In genomic region chr11:94704020-94704419, GRCm38 (mm10) we compare ENCODE assay signal across 16 mouse cellular contexts. TPM values are rescaled to one million over a fixed set of nuclear protein-coding genes. Genes with fewer than 3 reads are reported as not detected.
DNase-seq lines count a peak whose midpoint lies in the region; ATAC-seq and TF ChIP-seq lines count a peak whose summit lies in the region.
"Had no signal": no experiment of that assay in that cellular context is flagged by ENCODE, and none has a peak within 500 bp of the region (broad histone marks: within the 10 kb centered on the region; RNA-seq: fewer than 3 reads in every experiment).

No protein-coding gene starts in this region.

- H3K9ac ChIP-seq in forebrain, postnatal 0 days, result no peak overlapping the region
- H3K9ac ChIP-seq in lung, embryonic 15.5 days, result no peak overlapping the region
- no peak overlapping the region for H3K9ac ChIP-seq in stomach, embryonic 16.5 days (ENCODE audit: low read length)
- H3K9ac ChIP-seq in heart, embryonic 11.5 days (ENCODE audit: low read depth, low read length), result no peak overlapping the region
- H3K9ac ChIP-seq: hindbrain, embryonic 14.5 days had no signal

- H3K9me3 ChIP-seq in forebrain, postnatal 0 days (ENCODE audit: low read length), result no peaks in the 10 kb centered on the region
- H3K9me3 ChIP-seq in forebrain, embryonic 10.5 days, result no peaks in the 10 kb centered on the region
- H3K9me3 ChIP-seq in lung, embryonic 15.5 days, result no peaks in the 10 kb centered on the region
- no peaks in the 10 kb centered on the region for H3K9me3 ChIP-seq in stomach, embryonic 16.5 days (replicated peaks; ENCODE audit: control insufficient read depth, low read length)
- no peaks in the 10 kb centered on the region for H3K9me3 ChIP-seq in heart, embryonic 11.5 days (replicated peaks; ENCODE audit: control insufficient read depth, low read length)

- WGBS in forebrain, postnatal 0 days, result 34% methylated on average over 7 of the region's 7 CpGs
- 43% methylated on average over 7 of the region's 7 CpGs for WGBS in forebrain, embryonic 10.5 days
- 44% methylated on average over 7 of the region's 7 CpGs for WGBS in lung, embryonic 15.5 days
- WGBS in stomach, embryonic 16.5 days, result 40% methylated on average over 7 of the region's 7 CpGs
- WGBS in heart, embryonic 11.5 days (ENCODE audit: insufficient replicate concordance), result 41% methylated on average over 7 of the region's 7 CpGs

- no peak overlapping the region for H3K4me2 ChIP-seq in forebrain, postnatal 0 days (ENCODE audit: low read depth)
- no peak overlapping the region for H3K4me2 ChIP-seq in lung, embryonic 15.5 days
- no peak overlapping the region for H3K4me2 ChIP-seq in stomach, embryonic 16.5 days (ENCODE audit: low read depth, low read length)
- H3K4me2 ChIP-seq in heart, embryonic 11.5 days, result no peak overlapping the region
- H3K4me2 ChIP-seq: hindbrain, embryonic 14.5 days had no signal

- no peak for DNase-seq in forebrain, postnatal 0 days
- DNase-seq in forebrain, embryonic 10.5 days (ENCODE audit: extremely low spot score, low spot score), result no peak
- no peak for DNase-seq in lung, postnatal 4 days
- peak; percentile 47 for DNase-seq in R1 (ENCODE audit: low read depth, low spot score)
- DNase-seq: heart, adult 11 months; liver had no signal

- ATAC-seq in forebrain, postnatal 0 days, result no peak
- ATAC-seq in lung, embryonic 15.5 days (ENCODE audit: borderline replicate concordance, extremely low read depth, low FRiP score, low TSS enrichment), result peak; percentile 25; the same call in 1 of the 2 replicates
- no peak for ATAC-seq in stomach, embryonic 16.5 days (ENCODE audit: insufficient read depth, low FRiP score)
- ATAC-seq in heart, embryonic 11.5 days (replicated peaks; ENCODE audit: insufficient number of reproducible peaks, low FRiP score, low TSS enrichment), result no peak
- ATAC-seq in megakaryocyte, adult 5-6 weeks (ENCODE audit: poor library complexity, severe bottlenecking), result no peak
- ATAC-seq: forebrain, embryonic 16.5 days had no signal

- H3K27me3 ChIP-seq in forebrain, postnatal 0 days (ENCODE audit: insufficient read depth, low read length), result no peaks in the 10 kb centered on the region
- 0 out of 2 replicates have a peak, but pooled peaks cover 3% of the 10 kb centered on the region for H3K27me3 ChIP-seq in forebrain, embryonic 10.5 days (ENCODE audit: poor library complexity, severe bottlenecking)
- H3K27me3 ChIP-seq in lung, embryonic 15.5 days, result peaks cover 11% of the 10 kb centered on the region
- H3K27me3 ChIP-seq in stomach, embryonic 16.5 days (ENCODE audit: control insufficient read depth, insufficient read depth, low read length), result no peaks in the 10 kb centered on the region
- H3K27me3 ChIP-seq in heart, embryonic 11.5 days (ENCODE audit: control insufficient read depth, insufficient read depth, low read length), result peaks cover 3% of the 10 kb centered on the region; the same call in 1 of the 2 replicates

- H3K4me3 ChIP-seq in forebrain, postnatal 0 days (ENCODE audit: low read depth, low read length), result no peak overlapping the region
- no peak overlapping the region for H3K4me3 ChIP-seq in forebrain, embryonic 10.5 days
- no peak overlapping the region for H3K4me3 ChIP-seq in lung, embryonic 15.5 days
- H3K4me3 ChIP-seq in stomach, embryonic 16.5 days (replicated peaks; ENCODE audit: low read length), result no peak overlapping the region
- H3K4me3 ChIP-seq in heart, embryonic 11.5 days (ENCODE audit: low read depth, low read length), result no peak overlapping the region

- H3K27ac ChIP-seq in forebrain, postnatal 0 days (ENCODE audit: low read depth, low read length), result no peak overlapping the region
- no peak overlapping the region for H3K27ac ChIP-seq in forebrain, embryonic 10.5 days
- H3K27ac ChIP-seq in lung, embryonic 15.5 days, result peak overlapping the region; percentile 67
- peak overlapping the region; percentile 74 for H3K27ac ChIP-seq in stomach, embryonic 16.5 days (ENCODE audit: low read length)
- H3K27ac ChIP-seq in heart, embryonic 11.5 days (ENCODE audit: low read depth, low read length), result no peak overlapping the region
- H3K27ac ChIP-seq: hindbrain, embryonic 14.5 days had no signal

- TF ChIP-seq CTCF in forebrain, postnatal 0 days (IDR thresholded peaks at IDR 0.05; ENCODE audit: low read depth), result peak; percentile 32

- no peaks in the 10 kb centered on the region for H3K4me1 ChIP-seq in forebrain, postnatal 0 days (ENCODE audit: insufficient read depth)
- H3K4me1 ChIP-seq in forebrain, embryonic 10.5 days, result peaks cover 9% of the 10 kb centered on the region
- H3K4me1 ChIP-seq in lung, embryonic 15.5 days, result peaks cover 17% of the 10 kb centered on the region
- H3K4me1 ChIP-seq in stomach, embryonic 16.5 days (ENCODE audit: control insufficient read depth, insufficient read depth, low read length), result peaks cover 22% of the 10 kb centered on the region
- H3K4me1 ChIP-seq in heart, embryonic 11.5 days (ENCODE audit: control insufficient read depth, insufficient read depth, low read length), result peaks cover 3% of the 10 kb centered on the region; the same call in 1 of the 2 replicates

- H3K36me3 ChIP-seq in forebrain, postnatal 0 days (ENCODE audit: insufficient read depth), result no peaks in the 10 kb centered on the region
- H3K36me3 ChIP-seq in forebrain, embryonic 10.5 days (replicated peaks), result no peaks in the 10 kb centered on the region
- H3K36me3 ChIP-seq in lung, embryonic 15.5 days, result no peaks in the 10 kb centered on the region
- no peaks in the 10 kb centered on the region for H3K36me3 ChIP-seq in stomach, embryonic 16.5 days (ENCODE audit: control insufficient read depth, insufficient read depth, low read length)
- no peaks in the 10 kb centered on the region for H3K36me3 ChIP-seq in heart, embryonic 11.5 days (ENCODE audit: control insufficient read depth, insufficient read depth, low read length)

RNA-seq across cellular contexts. Expression of gene Gm11541, which starts 0.3 kb away (rescaled TPM):
- not detected in 2 replicates for total RNA-seq in forebrain, postnatal 0 days (2014; rRNA removed)
- not detected in 2 replicates for polyA plus RNA-seq in forebrain, postnatal 0 days (2015; fragmentation: Nextera tagmentation; extraction: Ambion mirVana)
- polyA plus RNA-seq in forebrain, embryonic 10.5 days (2016; fragmentation: Nextera tagmentation; extraction: Ambion mirVana), result not detected in 2 replicates
- polyA plus RNA-seq in lung, embryonic 15.5 days (2015; fragmentation: Nextera tagmentation; extraction: Ambion mirVana), result 0.98 and 1.3 TPM in 2 replicates
- polyA plus RNA-seq in stomach, embryonic 16.5 days (2015; fragmentation: Nextera tagmentation; extraction: Ambion mirVana), result 0.53 and 0.92 TPM in 2 replicates
- polyA plus RNA-seq in heart, embryonic 11.5 days (2014; fragmentation: Nextera tagmentation; extraction: Ambion mirVana), result not detected in 2 replicates
- not detected in 2 replicates for total RNA-seq in megakaryocyte, adult 5-6 weeks (2015)
- not detected in 2 replicates for total RNA-seq in megakaryocyte, adult 5-6 weeks (2017)
- total RNA-seq: layer of hippocampus, postnatal 14 days; monocyte, adult 5-6 weeks had no signal
- polyA plus RNA-seq: C2C12; forebrain, embryonic 16.5 days; hindbrain, embryonic 14.5 days; small intestine, adult 2 months had no signal

RNA-seq across cellular contexts. Expression of gene Xylt2, which starts 26.7 kb away (rescaled TPM):
- total RNA-seq in forebrain, postnatal 0 days (2014; rRNA removed), result 24.0 and 34.0 TPM in 2 replicates
- 9.1 and 10.9 TPM in 2 replicates for polyA plus RNA-seq in forebrain, postnatal 0 days (2015; fragmentation: Nextera tagmentation; extraction: Ambion mirVana)
- polyA plus RNA-seq in forebrain, embryonic 10.5 days (2016; fragmentation: Nextera tagmentation; extraction: Ambion mirVana), result 14.4 and 15.2 TPM in 2 replicates
- polyA plus RNA-seq in lung, embryonic 15.5 days (2015; fragmentation: Nextera tagmentation; extraction: Ambion mirVana), result 23.2 and 23.4 TPM in 2 replicates
- 9.4 and 13.6 TPM in 2 replicates for polyA plus RNA-seq in stomach, embryonic 16.5 days (2015; fragmentation: Nextera tagmentation; extraction: Ambion mirVana)
- 9.0 and 11.9 TPM in 2 replicates for polyA plus RNA-seq in heart, embryonic 11.5 days (2014; fragmentation: Nextera tagmentation; extraction: Ambion mirVana)
- total RNA-seq in megakaryocyte, adult 5-6 weeks (2015), result 2.3 and 2.9 TPM in 2 replicates
- 4.3 and 8.1 TPM in 2 replicates for total RNA-seq in megakaryocyte, adult 5-6 weeks (2017)

RNA-seq across cellular contexts. Expression of gene Cdc34b, which starts 37.6 kb away (rescaled TPM):
- total RNA-seq in forebrain, postnatal 0 days (2014; rRNA removed), result 0.23 TPM in 1 of 2 replicates, not detected in the other
- not detected in 2 replicates for polyA plus RNA-seq in forebrain, postnatal 0 days (2015; fragmentation: Nextera tagmentation; extraction: Ambion mirVana)
- 0.20 and 0.26 TPM in 2 replicates for polyA plus RNA-seq in forebrain, embryonic 10.5 days (2016; fragmentation: Nextera tagmentation; extraction: Ambion mirVana)
- 0.25 TPM in 1 of 2 replicates, not detected in the other for polyA plus RNA-seq in lung, embryonic 15.5 days (2015; fragmentation: Nextera tagmentation; extraction: Ambion mirVana)
- 0.18 and 0.39 TPM in 2 replicates for polyA plus RNA-seq in stomach, embryonic 16.5 days (2015; fragmentation: Nextera tagmentation; extraction: Ambion mirVana)
- polyA plus RNA-seq in heart, embryonic 11.5 days (2014; fragmentation: Nextera tagmentation; extraction: Ambion mirVana), result 0.13 TPM in 1 of 2 replicates, not detected in the other
- not detected in 2 replicates for total RNA-seq in megakaryocyte, adult 5-6 weeks (2015)
- not detected in 2 replicates for total RNA-seq in megakaryocyte, adult 5-6 weeks (2017)
- total RNA-seq: monocyte, adult 5-6 weeks had no signal
- polyA plus RNA-seq: forebrain, embryonic 16.5 days; hindbrain, embryonic 14.5 days had no signal

RNA-seq across cellular contexts. Expression of gene Eme1, which starts 50.3 kb away (rescaled TPM):
- total RNA-seq in forebrain, postnatal 0 days (2014; rRNA removed), result 2.4 and 2.5 TPM in 2 replicates
- polyA plus RNA-seq in forebrain, postnatal 0 days (2015; fragmentation: Nextera tagmentation; extraction: Ambion mirVana), result 1.4 and 1.6 TPM in 2 replicates
- 69.6 and 79.1 TPM in 2 replicates for polyA plus RNA-seq in forebrain, embryonic 10.5 days (2016; fragmentation: Nextera tagmentation; extraction: Ambion mirVana)
- polyA plus RNA-seq in lung, embryonic 15.5 days (2015; fragmentation: Nextera tagmentation; extraction: Ambion mirVana), result 24.8 and 26.2 TPM in 2 replicates
- 12.7 and 13.2 TPM in 2 replicates for polyA plus RNA-seq in stomach, embryonic 16.5 days (2015; fragmentation: Nextera tagmentation; extraction: Ambion mirVana)
- polyA plus RNA-seq in heart, embryonic 11.5 days (2014; fragmentation: Nextera tagmentation; extraction: Ambion mirVana), result 17.5 and 17.9 TPM in 2 replicates
- total RNA-seq in megakaryocyte, adult 5-6 weeks (2015), result 4.9 and 6.7 TPM in 2 replicates
- 20.2 and 28.4 TPM in 2 replicates for total RNA-seq in megakaryocyte, adult 5-6 weeks (2017)
- total RNA-seq: monocyte, adult 5-6 weeks had no signal

RNA-seq across cellular contexts. Expression of gene Mrpl27, which starts 50.5 kb away (rescaled TPM):
- total RNA-seq in forebrain, postnatal 0 days (2014; rRNA removed), result 50.7 and 57.0 TPM in 2 replicates
- polyA plus RNA-seq in forebrain, postnatal 0 days (2015; fragmentation: Nextera tagmentation; extraction: Ambion mirVana), result 126 and 149 TPM in 2 replicates
- 135 and 142 TPM in 2 replicates for polyA plus RNA-seq in forebrain, embryonic 10.5 days (2016; fragmentation: Nextera tagmentation; extraction: Ambion mirVana)
- 136 and 139 TPM in 2 replicates for polyA plus RNA-seq in lung, embryonic 15.5 days (2015; fragmentation: Nextera tagmentation; extraction: Ambion mirVana)
- 122 and 126 TPM in 2 replicates for polyA plus RNA-seq in stomach, embryonic 16.5 days (2015; fragmentation: Nextera tagmentation; extraction: Ambion mirVana)
- 128 and 136 TPM in 2 replicates for polyA plus RNA-seq in heart, embryonic 11.5 days (2014; fragmentation: Nextera tagmentation; extraction: Ambion mirVana)
- 38.0 and 49.5 TPM in 2 replicates for total RNA-seq in megakaryocyte, adult 5-6 weeks (2015)
- 39.0 and 45.9 TPM in 2 replicates for total RNA-seq in megakaryocyte, adult 5-6 weeks (2017)

Comparison
In these comparisons a context has a peak if more than half of its experiments do, and no peak if none do; other contexts are left out.
1. H3K27ac ChIP-seq: peak in lung, embryonic 15.5 days (single experiment) and stomach, embryonic 16.5 days (single experiment); none in forebrain, postnatal 0 days (single experiment), forebrain, embryonic 10.5 days (single experiment) and heart, embryonic 11.5 days (single experiment).